Mouse (Mus musculus) limb, embryonic 10.5 days (tissue): ENCODE measurements around the gene Sh3gl2. TPM values are rescaled to one million over a fixed set of nuclear protein-coding genes. Genes with fewer than 3 reads are reported as not detected.

Source experiments
- DNase-seq: peaks from one replicate; pipeline ENCODE4 v3.0.0-alpha.2; 2017; ENCODE audit warnings: low spot score
- H3K27ac ChIP-seq: fragments of 300-500 bp; sonication (generic); 2 replicates; pipeline ENCODE4 v1.5.1; 2016; ENCODE audit warnings: mild to moderate bottlenecking
- H3K27me3 ChIP-seq: fragments of 300-500 bp; sonication (generic); 2 replicates; pipeline ENCODE4 v1.6.1; 2016; ENCODE audit warnings: low read depth, mild to moderate bottlenecking; ENCODE audit not compliant: poor library complexity, severe bottlenecking
- H3K36me3 ChIP-seq: fragments of 300-500 bp; sonication (generic); 2 replicates; pipeline ENCODE4 v1.6.1; 2016; ENCODE audit warnings: mild to moderate bottlenecking, moderate library complexity
- H3K4me1 ChIP-seq: fragments of 300-500 bp; sonication (generic); 2 replicates; pipeline ENCODE4 v1.6.1; 2016
- H3K4me3 ChIP-seq: fragments of 300-500 bp; sonication (generic); 2 replicates; pipeline ENCODE4 v1.5.1; 2016; ENCODE audit warnings: mild to moderate bottlenecking, moderate library complexity
- H3K9me3 ChIP-seq: fragments of 300-500 bp; sonication (generic); replicated peaks from 2 replicates; pipeline ENCODE4 v1.6.1; 2016; ENCODE audit warnings: mild to moderate bottlenecking
- WGBS: fragments of 180-500 bp; shearing (Covaris S2); methylation state at CpG from one replicate; pipeline ENCODE4 v1.1.7; 2016; 5-methylcytosine and 5-hydroxymethylcytosine counted together
- polyA plus RNA-seq: library from polyadenylated mRNA; unstranded; fragments of >200 nt; fragmentation: Nextera tagmentation; extraction: Ambion mirVana; gene quantifications from 2 replicates; pipeline ENCODE4 v1.2.1, GENCODE M21; 2016

Sh3gl2 gene
- polyA plus RNA-seq, 1 experiment from 2014 or later = 0.60 TPM

GRCm38 (mm10) chr4:85206675-85207400, 1.9 kb downstream of the Sh3gl2 start:
- H3K4me1 ChIP-seq = peaks cover 13% of the 10 kb centered on the region
- no peaks in the 10 kb centered on the region for H3K36me3 ChIP-seq
- 48% methylated on average over 3 of the region's 3 CpGs for WGBS

GRCm38 (mm10) chr4:85207515-85207914, 2.6 kb downstream of the Sh3gl2 start:
- Histone ChIP-seq H3K36me3 (no peaks in the 10 kb centered on the region), H3K4me1 (peaks cover 13% of the 10 kb centered on the region), H3K9me3 (no peaks in the 10 kb centered on the region), H3K27me3 (peaks cover 62% of the 10 kb centered on the region), H3K4me3 (no peak overlapping the region), H3K27ac (no peak overlapping the region)
- WGBS = 91% methylated on average over 9 of the region's 9 CpGs
- DNase-seq = no peak

More at GRCm38 (mm10) chr4:85206675-85207400, 1.9 kb downstream of the Sh3gl2 start:
- H3K4me3 ChIP-seq = no peak overlapping the region
- no peak for DNase-seq
- H3K27me3 ChIP-seq = peaks cover 64% of the 10 kb centered on the region
- H3K27ac ChIP-seq = no peak overlapping the region
- no peaks in the 10 kb centered on the region for H3K9me3 ChIP-seq

GRCm38 (mm10) chr4:85208531-85208930, 3.6 kb downstream of the Sh3gl2 start:
- H3K4me1 ChIP-seq = peaks cover 13% of the 10 kb centered on the region
- peaks cover 53% of the 10 kb centered on the region for H3K27me3 ChIP-seq
- H3K9me3 ChIP-seq = no peaks in the 10 kb centered on the region
- H3K36me3 ChIP-seq = no peaks in the 10 kb centered on the region
- 82% methylated on average over 1 of the region's 1 CpGs for WGBS
- DNase-seq = no peak
- H3K4me3 ChIP-seq = no peak overlapping the region
- H3K27ac ChIP-seq = no peak overlapping the region

- Histone ChIP-seq H3K9me3 (no peaks in the 10 kb centered on the region), H3K36me3 (no peaks in the 10 kb centered on the region), H3K27ac (no peak overlapping the region), H3K4me3 (no peak overlapping the region), H3K27me3 (peaks cover 28% of the 10 kb centered on the region), H3K4me1 (peaks cover 2% of the 10 kb centered on the region)
- no peak for DNase-seq
- WGBS = 83% methylated on average over 3 of the region's 3 CpGs
These were observed 6.0 kb downstream of the Sh3gl2 start for GRCm38 (mm10) chr4:85210953-85211352.

DNA sequence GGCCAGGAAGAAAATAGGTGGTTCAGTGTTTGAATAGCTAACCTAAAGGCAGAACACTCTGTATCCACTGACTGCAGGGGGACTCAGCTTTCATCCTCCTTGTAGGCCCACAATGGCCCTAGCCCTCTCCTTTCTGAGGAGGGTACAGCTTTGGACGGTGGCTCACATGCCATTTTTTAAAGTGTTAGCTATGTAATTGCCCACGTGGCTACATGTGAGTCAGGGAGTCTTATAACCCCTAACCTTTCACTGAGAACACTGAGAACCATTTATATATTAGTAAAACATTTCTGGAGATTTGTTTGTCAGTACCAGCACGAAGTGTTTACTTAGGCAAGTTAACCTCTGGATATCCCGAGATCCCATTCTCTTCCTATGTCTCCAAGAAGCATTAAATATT, 12.1 kb downstream of the Sh3gl2 start:
- no peaks in the 10 kb centered on the region for H3K27me3 ChIP-seq
- no peaks in the 10 kb centered on the region for H3K36me3 ChIP-seq
- H3K9me3 ChIP-seq = no peaks in the 10 kb centered on the region
- no peak overlapping the region for H3K27ac ChIP-seq
- H3K4me3 ChIP-seq = no peak overlapping the region
- WGBS = 90% methylated on average over 4 of the region's 4 CpGs
- no peak for DNase-seq
- H3K4me1 ChIP-seq = no peaks in the 10 kb centered on the region

DNA sequence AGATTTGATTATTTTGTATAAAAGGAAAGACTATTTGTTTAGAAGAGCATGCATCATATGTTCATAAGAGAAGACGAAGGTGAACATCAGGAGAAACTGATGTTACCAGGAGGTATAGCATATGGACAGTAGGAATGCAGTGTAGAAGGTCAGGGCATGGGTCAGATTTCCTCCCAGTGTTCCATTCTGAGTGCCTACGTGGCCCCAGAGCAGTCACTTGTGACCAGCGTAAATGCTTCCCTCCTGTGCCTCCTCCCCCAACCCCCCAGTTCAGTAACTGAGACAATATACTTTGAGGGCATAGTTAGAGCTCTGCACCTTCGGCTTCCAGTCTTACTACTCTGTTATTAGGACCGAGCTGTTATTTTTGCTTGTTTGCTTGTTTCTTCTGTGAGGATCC, 17.8 kb downstream of the Sh3gl2 start:
- Histone ChIP-seq H3K27ac (no peak overlapping the region), H3K36me3 (no peaks in the 10 kb centered on the region), H3K4me1 (no peaks in the 10 kb centered on the region), H3K9me3 (no peaks in the 10 kb centered on the region), H3K27me3 (no peaks in the 10 kb centered on the region), H3K4me3 (no peak overlapping the region)
- DNase-seq = no peak
- 75% methylated on average over 5 of the region's 5 CpGs for WGBS

DNA sequence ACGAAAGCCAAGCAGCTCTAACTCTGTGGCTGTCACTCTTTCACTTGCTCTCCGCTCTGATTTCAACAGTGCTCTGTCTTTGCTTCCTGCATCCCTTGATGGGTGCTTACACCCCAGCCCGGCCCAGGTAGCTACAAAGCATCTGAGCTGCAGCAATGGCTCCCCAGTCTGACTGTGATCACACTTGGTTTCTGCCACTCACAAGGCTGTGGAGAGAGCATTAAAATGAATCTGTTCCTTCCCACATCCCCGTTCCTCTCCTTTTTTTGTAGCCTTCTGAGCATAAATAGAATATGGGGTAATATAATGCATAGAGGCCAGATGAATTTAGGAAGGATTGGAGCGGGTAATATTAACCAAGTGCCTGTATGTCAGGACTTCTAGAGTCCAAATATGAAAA, 21.8 kb downstream of the Sh3gl2 start:
- no peak overlapping the region for H3K27ac ChIP-seq
- no peak for DNase-seq
- no peak overlapping the region for H3K4me3 ChIP-seq
- 87% methylated on average over 5 of the region's 5 CpGs for WGBS
- H3K27me3 ChIP-seq = no peaks in the 10 kb centered on the region
- no peaks in the 10 kb centered on the region for H3K36me3 ChIP-seq
- no peaks in the 10 kb centered on the region for H3K9me3 ChIP-seq
- H3K4me1 ChIP-seq = no peaks in the 10 kb centered on the region

DNA sequence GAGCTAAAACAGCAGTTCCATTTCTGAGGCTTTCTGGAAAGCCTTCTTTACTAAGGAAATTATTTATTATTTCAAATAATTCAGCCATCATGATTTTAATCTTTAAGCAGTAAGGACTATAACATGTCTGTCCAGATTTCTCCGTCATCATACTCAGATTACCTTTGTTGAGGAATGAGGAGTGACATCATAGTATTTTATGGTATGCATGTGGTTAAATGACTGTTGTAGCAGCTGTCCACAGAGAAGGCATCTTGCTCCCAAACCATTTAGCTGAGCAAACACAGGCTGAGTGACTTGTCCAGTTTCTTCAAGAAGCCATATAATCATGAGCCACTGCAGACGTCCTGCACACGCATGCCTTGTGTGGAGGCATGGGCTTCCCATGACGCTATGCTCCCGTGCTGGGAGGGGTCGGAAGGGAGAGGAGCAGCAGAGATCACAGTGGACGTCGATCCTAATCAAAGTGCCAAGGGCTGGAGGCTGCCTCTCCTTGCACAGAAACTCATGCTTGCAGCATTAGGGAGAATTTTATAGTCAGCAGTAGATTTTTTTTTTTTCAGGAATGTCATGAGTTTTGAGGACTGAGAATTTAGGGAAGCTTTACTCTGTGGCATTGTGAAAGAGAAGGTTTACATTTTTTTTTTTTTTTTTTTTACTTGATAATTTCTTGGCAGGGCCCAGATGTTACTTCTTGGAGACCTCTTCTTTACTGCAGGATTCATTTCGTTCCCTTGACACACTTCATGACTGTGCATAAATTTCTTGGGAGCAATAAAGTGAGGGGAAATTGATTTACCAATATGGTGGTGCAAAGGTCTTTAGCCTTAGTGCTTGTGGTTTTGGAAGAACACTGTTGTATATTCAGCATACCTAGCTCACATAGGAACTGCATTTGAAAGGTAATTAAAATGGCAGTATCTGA, 23.0 kb downstream of the Sh3gl2 start:
- DNase-seq = no peak
- Histone ChIP-seq H3K36me3 (no peaks in the 10 kb centered on the region), H3K4me3 (no peak overlapping the region), H3K4me1 (no peaks in the 10 kb centered on the region), H3K27ac (no peak overlapping the region), H3K27me3 (no peaks in the 10 kb centered on the region), H3K9me3 (no peaks in the 10 kb centered on the region)
- WGBS = 78% methylated on average over 9 of the region's 9 CpGs

DNA sequence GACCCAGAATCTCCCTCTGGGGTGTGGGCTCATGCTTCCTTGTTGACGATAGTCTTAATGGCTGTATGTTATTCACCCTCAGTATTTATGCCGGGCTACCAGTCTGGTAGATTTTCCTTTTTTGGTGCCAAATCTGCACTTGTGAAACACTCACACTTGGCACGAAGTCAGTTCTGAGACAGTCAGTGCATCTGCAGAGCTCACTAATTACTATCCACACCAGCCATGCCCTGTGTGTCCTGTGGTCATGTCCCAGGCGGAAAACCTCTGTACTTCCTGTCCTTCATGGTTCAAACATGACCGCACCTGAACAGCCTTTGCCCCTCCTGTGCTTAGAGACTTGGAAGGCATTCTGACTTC, 23.6 kb downstream of the Sh3gl2 start:
- Histone ChIP-seq H3K9me3 (no peaks in the 10 kb centered on the region), H3K4me1 (no peaks in the 10 kb centered on the region), H3K36me3 (no peaks in the 10 kb centered on the region), H3K27me3 (no peaks in the 10 kb centered on the region), H3K27ac (no peak overlapping the region), H3K4me3 (no peak overlapping the region)
- DNase-seq = no peak
- WGBS = 91% methylated on average over 5 of the region's 5 CpGs

GRCm38 (mm10) chr4:85232386-85233381, 27.8 kb downstream of the Sh3gl2 start:
- Histone ChIP-seq H3K4me3 (no peak overlapping the region), H3K27ac (no peak overlapping the region), H3K36me3 (no peaks in the 10 kb centered on the region), H3K27me3 (no peaks in the 10 kb centered on the region), H3K9me3 (no peaks in the 10 kb centered on the region), H3K4me1 (no peaks in the 10 kb centered on the region)
- DNase-seq = no peak
- WGBS = 79% methylated on average over 14 of the region's 14 CpGs

DNA sequence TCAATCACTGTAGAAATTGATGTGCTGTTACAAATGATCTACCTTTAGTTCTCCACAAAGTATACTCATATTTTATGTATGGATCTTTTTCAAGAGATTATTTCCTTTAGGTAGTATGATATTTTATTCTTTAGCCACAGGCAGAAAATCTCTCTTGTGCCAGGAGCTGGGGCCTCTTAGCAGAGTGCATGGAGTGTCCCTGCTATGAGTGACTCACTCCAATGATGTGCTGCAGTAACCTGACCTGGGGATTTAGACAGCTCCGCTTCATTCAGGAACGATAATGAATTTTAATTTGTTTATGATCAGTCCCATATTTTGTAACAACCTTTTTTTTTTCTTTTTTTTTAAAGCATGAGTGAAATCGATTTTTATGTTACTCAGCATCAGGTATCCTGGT, 36.7 kb downstream of the Sh3gl2 start:
- no peaks in the 10 kb centered on the region for H3K27me3 ChIP-seq
- no peaks in the 10 kb centered on the region for H3K36me3 ChIP-seq
- no peaks in the 10 kb centered on the region for H3K4me1 ChIP-seq
- no peak overlapping the region for H3K27ac ChIP-seq
- DNase-seq = no peak
- H3K4me3 ChIP-seq = no peak overlapping the region
- WGBS = 84% methylated on average over 3 of the region's 3 CpGs
- H3K9me3 ChIP-seq = no peaks in the 10 kb centered on the region

GRCm38 (mm10) chr4:85242562-85242961, 37.6 kb downstream of the Sh3gl2 start:
- no peaks in the 10 kb centered on the region for H3K36me3 ChIP-seq
- no peak overlapping the region for H3K4me3 ChIP-seq
- no peaks in the 10 kb centered on the region for H3K4me1 ChIP-seq
- DNase-seq = no peak
- H3K9me3 ChIP-seq = no peaks in the 10 kb centered on the region
- H3K27me3 ChIP-seq = no peaks in the 10 kb centered on the region
- no peak overlapping the region for H3K27ac ChIP-seq
- 88% methylated on average over 2 of the region's 2 CpGs for WGBS
